Mouse (Mus musculus): ENCODE measurements at regions not wholly inside any gene's neighbourhood (a gene's known extent, or its start where the extent isn't known, plus 50 kb on each side); places are given as distances from the start of the nearest gene placed in this dataset.

DNA sequence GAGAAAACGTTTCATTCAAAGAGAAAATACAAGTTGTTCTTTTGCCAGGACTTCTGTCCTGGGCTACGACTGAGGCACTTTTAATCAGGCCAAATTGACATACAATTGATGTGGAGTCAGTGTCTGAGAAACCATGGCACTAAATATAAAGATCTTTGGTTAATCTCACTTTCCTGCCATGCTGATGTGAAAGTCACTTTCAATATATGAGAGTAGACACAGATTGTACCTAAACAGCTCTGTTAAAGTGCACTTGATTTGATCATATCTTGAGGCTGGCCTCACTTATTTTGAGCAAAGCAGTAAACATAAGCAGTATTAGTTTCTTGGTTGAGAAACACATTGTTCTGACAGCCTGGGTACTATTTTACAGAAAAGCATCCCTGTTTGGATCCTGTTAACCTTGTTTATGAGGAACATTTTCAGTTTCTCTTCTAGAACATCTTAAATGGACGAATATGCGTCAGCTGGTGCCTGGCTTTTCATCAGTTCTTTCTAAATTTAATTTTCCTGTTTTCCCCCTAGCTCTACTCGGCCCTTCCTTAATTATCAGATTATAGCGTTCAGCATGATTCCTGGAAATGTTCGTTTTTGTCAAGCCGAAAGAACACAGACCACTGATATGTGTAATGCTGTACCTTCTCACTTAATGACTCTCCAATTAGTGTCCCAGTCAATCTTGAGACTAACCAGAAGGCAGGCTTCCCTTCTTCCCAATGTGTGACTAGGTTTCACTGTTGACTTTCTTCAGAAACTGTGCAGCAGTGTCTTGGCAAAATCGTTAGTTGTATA, 791.2 kb upstream of the Lrrn3 start:
- TF ChIP-seq CTCF (IDR thresholded peaks at IDR 0.05) (no peak), EP300 (IDR thresholded peaks at IDR 0.05) (no peak)
